Comparison of ENCODE assay signal across 23 mouse cellular contexts in the genomic region with DNA sequence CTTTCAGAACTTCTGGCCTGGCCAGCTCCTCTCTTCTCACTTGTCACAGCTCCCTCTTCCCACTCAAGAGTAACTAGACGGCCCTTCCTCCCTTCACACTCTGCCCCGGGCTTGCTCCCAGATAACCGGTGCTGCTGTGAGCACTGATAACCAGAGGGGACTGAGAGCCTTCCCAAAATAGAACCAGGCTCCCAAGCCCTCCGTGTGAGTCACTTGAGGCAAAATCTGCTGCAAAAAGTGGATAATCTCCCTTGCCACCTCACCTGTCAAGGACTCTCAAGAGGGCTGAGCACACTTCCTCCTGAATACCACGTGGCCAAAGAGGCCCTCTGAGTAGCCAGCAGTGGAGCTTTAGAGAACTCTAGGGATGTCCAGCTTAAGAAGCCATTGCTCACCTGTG.
A peak's percentile ranks its signal among the peaks of the same experiment; 100 is the strongest.
DNase-seq lines count a peak whose midpoint lies in the region; ATAC-seq and TF ChIP-seq lines count a peak whose summit lies in the region.
"Had no signal": no experiment of that assay in that cellular context is flagged by ENCODE, and none has a peak within 500 bp of the region (broad histone marks: within the 10 kb centered on the region; RNA-seq: fewer than 3 reads in every experiment).

No protein-coding gene starts in this region.

- DNase-seq in heart, postnatal 4 days = peak; percentile 43
- DNase-seq in lung, postnatal 0 days (ENCODE audit: low spot score) = peak; percentile 66
- no peak for DNase-seq in adrenal gland, adult 8-10 months
- no peak for DNase-seq in cerebellum, postnatal 25 days
- no peak for DNase-seq in c-Kit-positive CD71-positive TER-119-positive erythroid progenitor cells, embryonic 14.5 days (ENCODE audit: low spot score)
- no peak for DNase-seq in midbrain, embryonic 14.5 days
- DNase-seq: adrenal gland, postnatal 36 days; cerebellum, adult 11-12 months; cerebellum, postnatal 36 days; gastrocnemius, adult 2 months; kidney, adult 9 months; kidney, postnatal 14 days; layer of hippocampus, postnatal 36 days; liver, embryonic 13.5 days; thymus, adult 18-20 months had no signal

- H3K36me3 ChIP-seq in heart, embryonic 11.5 days (ENCODE audit: control insufficient read depth, insufficient read depth, low read length) = no peaks in the 10 kb centered on the region
- no peaks in the 10 kb centered on the region for H3K36me3 ChIP-seq in heart, embryonic 14.5 days (ENCODE audit: control insufficient read depth, insufficient read depth, low read length)
- no peaks in the 10 kb centered on the region for H3K36me3 ChIP-seq in lung, postnatal 0 days (ENCODE audit: insufficient read depth, low read length)
- H3K36me3 ChIP-seq in midbrain, embryonic 14.5 days (ENCODE audit: control insufficient read depth, insufficient read depth, low read length) = no peaks in the 10 kb centered on the region
- H3K36me3 ChIP-seq: hindbrain, embryonic 10.5 days; limb, embryonic 13.5 days; liver, embryonic 13.5 days; midbrain, embryonic 10.5 days had no signal

- H3K9me3 ChIP-seq in heart, embryonic 11.5 days (replicated peaks; ENCODE audit: control insufficient read depth, low read length) = no peaks in the 10 kb centered on the region
- no peaks in the 10 kb centered on the region for H3K9me3 ChIP-seq in heart, embryonic 14.5 days (ENCODE audit: control insufficient read depth, low read length)
- H3K9me3 ChIP-seq in lung, postnatal 0 days (ENCODE audit: low read length) = no peaks in the 10 kb centered on the region
- H3K9me3 ChIP-seq in midbrain, embryonic 14.5 days (ENCODE audit: control insufficient read depth, low read length) = no peaks in the 10 kb centered on the region
- H3K9me3 ChIP-seq: hindbrain, embryonic 10.5 days; limb, embryonic 13.5 days; liver, embryonic 13.5 days; midbrain, embryonic 10.5 days had no signal

- ATAC-seq in heart, embryonic 11.5 days (replicated peaks; ENCODE audit: insufficient number of reproducible peaks, low FRiP score, low TSS enrichment) = peak; percentile 61
- peak; percentile 80 for ATAC-seq in heart, embryonic 14.5 days (ENCODE audit: insufficient number of reproducible peaks, insufficient read depth, low FRiP score, low read depth)
- peak; percentile 90 for ATAC-seq in lung, postnatal 0 days
- no peak for ATAC-seq in midbrain, embryonic 14.5 days (ENCODE audit: low FRiP score, low TSS enrichment)
- ATAC-seq: forebrain, embryonic 14.5 days; hindbrain, postnatal 0 days; intestine, embryonic 16.5 days had no signal

- peak overlapping the region; percentile 59; the same call in 1 of the 2 replicates for H3K27ac ChIP-seq in heart, embryonic 11.5 days (ENCODE audit: low read depth, low read length)
- peak overlapping the region; percentile 57 to 61 for H3K27ac ChIP-seq in heart, embryonic 14.5 days (replicated peaks in 1 of 2; ENCODE audit: control insufficient read depth in 1 of 2, insufficient read depth in 1 of 2, low read depth in 2 of 2, low read length in 2 of 2)
- no peak overlapping the region for H3K27ac ChIP-seq in lung, postnatal 0 days (ENCODE audit: low read length)
- no peak overlapping the region for H3K27ac ChIP-seq in midbrain, embryonic 14.5 days (replicated peaks; ENCODE audit: low read depth, low read length)
- H3K27ac ChIP-seq: gastrocnemius, adult 2 months; hindbrain, embryonic 10.5 days; hindbrain, postnatal 0 days; limb, embryonic 13.5 days; liver, embryonic 13.5 days; midbrain, embryonic 10.5 days had no signal

- no peak overlapping the region for H3K9ac ChIP-seq in heart, embryonic 11.5 days (ENCODE audit: low read depth, low read length)
- H3K9ac ChIP-seq in heart, embryonic 14.5 days (ENCODE audit: low read length) = no peak overlapping the region
- no peak overlapping the region for H3K9ac ChIP-seq in lung, postnatal 0 days (replicated peaks; ENCODE audit: low read depth)
- no peak overlapping the region for H3K9ac ChIP-seq in midbrain, embryonic 14.5 days (replicated peaks; ENCODE audit: low read length)
- H3K9ac ChIP-seq: limb, embryonic 13.5 days; liver, embryonic 13.5 days had no signal

- TF ChIP-seq EP300 in lung, postnatal 0 days (IDR thresholded peaks at IDR 0.05) = 0 out of 2 replicates have a peak, but pooled peaks have one; percentile 32

- TF ChIP-seq CTCF in lung, postnatal 0 days (IDR thresholded peaks at IDR 0.05) = no peak

- H3K4me1 ChIP-seq in heart, embryonic 11.5 days (ENCODE audit: control insufficient read depth, insufficient read depth, low read length) = peaks cover 9% of the 10 kb centered on the region
- H3K4me1 ChIP-seq in heart, embryonic 14.5 days (ENCODE audit: control insufficient read depth in 2 of 2, insufficient read depth in 2 of 2, low read length in 2 of 2) = peaks cover 17 to 20% of the 10 kb centered on the region in 2 experiments
- no peaks in the 10 kb centered on the region for H3K4me1 ChIP-seq in lung, postnatal 0 days (ENCODE audit: insufficient read depth, low read depth, low read length)
- peaks cover 4% of the 10 kb centered on the region for H3K4me1 ChIP-seq in midbrain, embryonic 14.5 days (ENCODE audit: control insufficient read depth, insufficient read depth, low read length)
- H3K4me1 ChIP-seq: liver, embryonic 13.5 days had no signal

- peaks cover 51% of the 10 kb centered on the region for H3K27me3 ChIP-seq in heart, embryonic 11.5 days (ENCODE audit: control insufficient read depth, insufficient read depth, low read length)
- H3K27me3 ChIP-seq in heart, embryonic 14.5 days (ENCODE audit: control insufficient read depth, insufficient read depth, low read length) = peaks cover 65% of the 10 kb centered on the region
- H3K27me3 ChIP-seq in lung, postnatal 0 days (replicated peaks; ENCODE audit: insufficient read depth, low read length) = no peaks in the 10 kb centered on the region; the same call in 1 of the 2 replicates
- H3K27me3 ChIP-seq in midbrain, embryonic 14.5 days (ENCODE audit: control insufficient read depth, insufficient read depth, low read length) = no peaks in the 10 kb centered on the region

- WGBS in heart, embryonic 11.5 days (ENCODE audit: insufficient replicate concordance) = 0% methylated on average over 5 of the region's 5 CpGs
- WGBS in heart, embryonic 14.5 days = 0% methylated on average over 5 of the region's 5 CpGs
- 6% methylated on average over 5 of the region's 5 CpGs for WGBS in lung, postnatal 0 days
- WGBS in midbrain, embryonic 14.5 days = 67% methylated on average over 5 of the region's 5 CpGs

- peak overlapping the region; percentile 19 for H3K4me2 ChIP-seq in heart, embryonic 11.5 days
- peak overlapping the region; percentile 31; the same call in 1 of the 2 replicates for H3K4me2 ChIP-seq in heart, embryonic 14.5 days (ENCODE audit: low read length)
- H3K4me2 ChIP-seq in lung, postnatal 0 days (replicated peaks; ENCODE audit: low read depth, low read length) = no peak overlapping the region
- no peak overlapping the region for H3K4me2 ChIP-seq in midbrain, embryonic 14.5 days (ENCODE audit: low read length)
- H3K4me2 ChIP-seq: limb, embryonic 13.5 days; liver, embryonic 13.5 days had no signal

- H3K4me3 ChIP-seq in heart, embryonic 11.5 days (ENCODE audit: low read depth, low read length) = no peak overlapping the region
- no peak overlapping the region for H3K4me3 ChIP-seq in heart, embryonic 14.5 days (ENCODE audit: control insufficient read depth in 1 of 2, insufficient read depth in 1 of 2, low read depth in 1 of 2, low read length in 2 of 2)
- H3K4me3 ChIP-seq in lung, postnatal 0 days (ENCODE audit: low read depth, low read length) = no peak overlapping the region
- no peak overlapping the region for H3K4me3 ChIP-seq in midbrain, embryonic 14.5 days (replicated peaks; ENCODE audit: low read depth, low read length)
- H3K4me3 ChIP-seq: gastrocnemius, adult 2 months; hindbrain, embryonic 10.5 days; limb, embryonic 13.5 days; liver, embryonic 13.5 days; midbrain, embryonic 10.5 days had no signal

Comparison
In these comparisons a context has a peak if more than half of its experiments do, and no peak if none do; other contexts are left out.
1. H3K27ac ChIP-seq: peak in heart, embryonic 11.5 days (single experiment) and heart, embryonic 14.5 days (2 of 2); none in lung, postnatal 0 days (single experiment) and midbrain, embryonic 14.5 days (single experiment).
2. H3K4me2 ChIP-seq: peak in heart, embryonic 11.5 days (single experiment) and heart, embryonic 14.5 days (single experiment); none in lung, postnatal 0 days (single experiment) and midbrain, embryonic 14.5 days (single experiment).
3. DNase-seq: peak in heart, postnatal 4 days (single experiment) and lung, postnatal 0 days (single experiment); none in adrenal gland, adult 8-10 months (single experiment), cerebellum, postnatal 25 days (0 of 2), c-Kit-positive CD71-positive TER-119-positive erythroid progenitor cells, embryonic 14.5 days (single experiment) and midbrain, embryonic 14.5 days (single experiment).